Mouse (Mus musculus) left cerebral cortex, postnatal 14 days (tissue): ENCODE results near the gene Rtp1. TPM values are rescaled to one million over a fixed set of nuclear protein-coding genes. Genes with fewer than 3 reads are reported as not detected.

Experiments used
- DNase-seq, 2 experiments: peaks; one replicate each; pipeline ENCODE4 v3.0.0; 2021 to 2022; ENCODE audit warnings: low spot score in 2 of 2, mixed read lengths in 1 of 2
- intact Hi-C: fragments of 180-260 bp; cut with DNase I; formaldehyde crosslinking; loops from one replicate; pipeline ENCODE4 v1.15.1; 2025
- long read RNA-seq, 2 experiments: library from polyadenylated mRNA; stranded (forward); transcript quantifications; one replicate each; pipeline ENCODE4 v2.0.0; 2021
- total RNA-seq, 2 experiments: library from RNA; stranded (reverse); gene quantifications; 2 replicates each; pipeline ENCODE4 v1.2.3; 2021

Gene Rtp1
- under 1 TPM; 0.11 to 0.24 TPM for total RNA-seq
- long read RNA-seq, experiment 1, partial matches to known transcripts = 0 of 1 reads
- long read RNA-seq, experiment 1, other reads (novel, unspliced or antisense) = 0 of 1 reads
- long read RNA-seq, experiment 2 = 0 reads

DNA sequence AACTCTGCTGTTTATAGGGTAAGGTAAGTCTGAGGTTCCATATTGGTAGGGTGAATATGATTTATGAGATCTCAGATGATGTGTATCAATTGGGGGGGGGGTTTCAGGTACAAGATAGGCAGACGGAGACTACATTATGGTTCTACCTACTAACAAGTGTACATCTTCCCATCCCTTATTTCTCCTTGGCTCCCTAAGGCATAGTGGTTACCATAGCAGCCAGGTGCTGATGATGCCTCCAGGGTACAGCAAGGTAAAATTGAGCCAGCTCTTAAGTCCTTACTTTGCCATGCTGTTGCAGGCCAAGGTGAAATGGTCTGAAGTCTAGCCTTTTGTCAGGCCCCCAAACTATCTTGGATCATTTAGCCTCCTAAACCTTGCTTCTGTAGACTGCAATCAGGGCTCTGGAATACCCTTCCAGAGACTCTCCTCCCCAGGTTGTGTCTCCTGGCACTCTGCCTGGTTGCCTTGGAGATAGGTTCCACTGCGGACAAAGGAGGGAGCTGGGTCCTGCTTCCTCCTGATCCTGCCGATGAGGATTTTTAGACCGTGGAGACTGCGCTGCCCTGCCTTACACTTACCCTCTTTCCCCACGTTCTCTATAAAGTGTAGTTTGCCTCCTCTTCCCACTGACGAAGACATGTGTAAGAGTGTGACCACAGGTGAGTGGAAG is at the start of gene Rtp1:
Gene Rtp1, plus strand, starts transcription at position 487 of the 673 bp plus-strand sequence.
- no peak for DNase-seq
- intact Hi-C loops = no loop called here

DNA sequence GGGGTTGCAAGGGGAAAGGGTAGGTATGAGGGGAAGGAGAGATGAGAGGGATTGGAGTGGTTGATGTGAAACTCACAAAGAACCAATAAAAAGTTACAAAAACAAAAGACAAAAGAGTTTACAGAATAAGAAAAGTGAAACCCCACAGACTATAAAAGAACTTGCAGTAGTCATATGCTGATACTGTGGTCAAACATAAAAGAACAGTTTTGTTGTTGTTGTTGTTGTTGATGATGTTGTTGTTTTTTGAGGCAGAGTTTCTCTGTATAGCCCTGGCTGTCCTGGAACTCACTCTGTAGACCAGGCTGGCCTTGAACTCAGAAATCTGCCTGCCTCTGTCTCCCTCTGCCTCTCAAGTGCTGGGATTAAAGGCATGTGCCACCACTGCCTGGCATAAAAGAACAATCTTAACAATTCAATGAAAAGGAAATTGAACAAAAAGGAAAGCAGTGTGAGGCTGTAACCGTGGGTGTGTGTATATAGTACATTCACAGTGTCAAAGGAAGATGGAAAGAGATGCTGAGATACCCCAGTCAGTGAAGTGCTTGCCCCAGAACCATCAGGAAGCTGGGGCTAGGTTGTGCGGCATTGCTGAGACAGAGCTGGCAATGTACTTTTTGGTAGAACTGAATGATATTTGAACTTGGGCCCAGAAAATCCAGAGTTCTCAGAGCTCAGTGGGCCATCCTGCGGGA is 49.2 kb upstream of the Rtp1 start:
- intact Hi-C loops = no loop called here
- no peak for DNase-seq

DNA sequence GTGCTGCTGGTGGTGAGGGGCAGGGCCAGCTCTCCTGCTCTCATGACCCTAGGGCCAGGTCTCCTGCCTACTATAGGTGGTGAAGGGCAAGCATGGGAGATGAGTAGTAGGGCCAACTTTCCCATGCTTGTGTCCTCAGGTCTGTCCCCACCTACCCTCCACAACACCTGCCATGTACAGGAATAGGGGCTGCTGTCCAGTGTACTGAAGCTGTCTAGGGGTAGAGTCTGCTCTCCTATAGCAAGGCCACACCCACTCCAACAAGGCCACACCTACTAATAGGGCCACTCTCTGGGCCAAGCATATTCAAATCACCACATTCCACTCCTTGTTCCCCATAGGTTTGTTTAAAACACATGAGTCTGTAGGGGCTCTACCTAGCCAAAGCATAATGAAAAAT is 44.6 kb upstream of the Rtp1 start:
- intact Hi-C loops = no loop called here
- DNase-seq = no peak

DNA sequence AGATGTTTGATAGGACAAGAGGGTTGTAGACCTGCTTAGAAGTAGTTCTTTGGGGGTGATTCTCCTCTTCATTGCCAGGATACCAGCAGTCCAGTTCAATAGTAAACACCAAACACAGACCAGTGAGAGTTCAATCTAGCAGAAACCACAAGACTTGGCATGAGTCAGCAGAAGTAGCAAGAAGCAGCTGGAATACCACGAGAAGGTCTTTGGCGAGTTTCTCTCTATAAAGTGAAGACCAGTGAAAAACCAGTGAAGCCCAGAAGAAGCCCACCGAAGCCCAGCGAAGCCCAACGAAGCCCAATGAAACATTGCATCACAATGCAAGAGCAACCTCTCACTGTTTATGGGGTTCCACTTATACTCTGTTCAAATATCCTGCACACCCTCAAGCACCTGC is 31.0 kb upstream of the Rtp1 start:
- DNase-seq = no peak
- intact Hi-C loops = no loop called here

DNA sequence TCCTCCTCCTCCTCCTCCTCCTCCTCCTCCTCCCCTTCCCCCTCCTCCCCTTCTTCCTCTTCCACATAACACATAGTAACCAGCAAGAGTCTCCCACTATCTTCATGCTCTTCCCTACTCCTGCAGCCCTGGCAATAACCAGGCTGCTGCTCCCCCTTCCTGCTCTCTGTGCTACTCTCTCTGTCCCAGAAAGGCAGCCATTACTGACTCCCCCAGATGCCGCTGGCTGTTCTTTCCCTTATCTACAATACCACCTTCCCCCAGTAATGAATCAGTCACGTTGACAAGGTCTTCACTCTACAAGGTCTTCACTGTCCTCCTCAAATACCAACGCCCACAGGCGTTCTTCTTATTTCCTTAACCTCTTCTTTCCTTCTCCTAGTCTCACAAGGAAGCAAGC is 27.5 kb upstream of the Rtp1 start:
- intact Hi-C loops = loop anchor here (5.0 kb wide), 1 partner anchor 174 kb away; no protein-coding TSS in a partner anchor
- DNase-seq = no peak

DNA sequence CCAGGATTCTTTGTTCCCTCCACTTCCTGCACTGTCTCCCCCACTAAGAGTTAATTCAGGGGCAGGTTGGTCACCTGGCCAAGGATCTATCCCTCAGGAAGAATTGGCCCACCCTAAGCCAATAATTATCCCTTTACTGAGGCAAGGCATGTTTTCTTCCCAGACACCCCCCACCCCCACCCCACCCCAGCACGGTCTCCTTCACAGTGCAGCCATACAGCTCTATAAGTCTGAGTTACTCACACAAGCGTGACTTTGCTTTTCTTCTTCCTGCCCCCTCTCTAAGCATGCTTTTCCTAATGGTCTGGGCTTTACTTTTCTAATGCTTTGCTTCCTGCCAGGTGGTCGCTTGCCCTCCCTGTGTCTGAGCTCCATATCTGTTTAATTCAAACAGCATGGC is 27.0 kb upstream of the Rtp1 start:
- no peak for DNase-seq
- intact Hi-C loops = loop anchor here (2.0 to 5.0 kb wide), 2 partner anchors 175 to 251 kb away; no protein-coding TSS in a partner anchor

DNA sequence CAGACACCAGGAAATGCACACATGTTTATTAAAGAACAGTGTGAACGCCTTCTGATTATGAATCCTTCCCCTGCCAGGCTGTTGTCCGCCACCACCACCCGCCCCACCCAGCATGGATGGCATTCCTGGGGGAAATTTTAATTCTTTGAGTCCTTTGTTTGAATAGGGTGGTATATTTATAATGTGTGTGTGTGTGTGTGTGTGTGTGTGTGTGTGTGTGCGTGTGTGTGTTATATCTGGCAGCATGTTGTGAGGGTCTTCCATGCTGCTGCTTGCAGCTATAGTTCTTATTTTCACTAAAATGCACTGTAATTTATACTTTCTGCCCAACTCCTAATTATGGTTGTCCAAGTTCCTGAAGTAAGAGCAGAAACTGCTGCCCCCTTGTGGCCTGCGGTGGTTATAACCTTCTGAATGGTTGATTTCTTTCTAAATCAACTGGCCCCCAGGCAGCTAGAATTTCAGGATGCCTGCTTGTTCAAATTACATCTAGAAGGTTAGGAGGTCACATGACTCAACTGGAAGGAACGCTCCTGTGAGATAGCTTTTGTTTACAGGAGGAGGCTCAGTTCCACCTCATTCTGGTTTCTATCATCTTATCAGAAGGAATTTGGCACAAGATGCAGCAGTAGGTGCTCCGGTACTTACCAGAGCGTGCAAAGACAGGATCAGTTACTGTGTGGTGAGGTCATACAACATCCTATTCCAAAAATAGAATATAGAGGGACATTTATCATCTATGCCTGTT is 25.8 kb upstream of the Rtp1 start:
- intact Hi-C loops = loop anchor here (2.0 to 5.0 kb wide), 2 partner anchors 176 to 252 kb away; no protein-coding TSS in a partner anchor
- peak; percentile 81 to 86 for DNase-seq

DNA sequence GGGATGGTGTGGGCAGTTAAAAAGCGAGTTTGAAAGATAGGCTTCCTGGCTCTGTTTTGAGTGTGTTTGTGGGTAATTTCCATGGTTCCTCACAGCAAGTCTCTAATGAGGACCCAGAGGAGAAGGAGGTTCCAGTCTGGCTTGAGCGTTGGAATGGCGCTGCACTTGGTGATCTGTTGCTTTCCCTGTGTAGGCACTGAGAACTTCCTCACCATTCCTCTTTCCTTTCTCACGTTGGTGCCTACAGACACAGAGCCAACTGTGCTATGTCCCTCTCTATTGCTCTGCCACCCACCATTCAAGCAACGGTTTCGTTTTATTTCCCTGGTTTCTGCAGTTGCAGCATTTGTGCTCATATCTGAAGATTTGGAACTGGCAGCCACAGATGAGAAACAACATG is 16.0 kb upstream of the Rtp1 start:
- intact Hi-C loops = no loop called here
- no peak for DNase-seq

DNA sequence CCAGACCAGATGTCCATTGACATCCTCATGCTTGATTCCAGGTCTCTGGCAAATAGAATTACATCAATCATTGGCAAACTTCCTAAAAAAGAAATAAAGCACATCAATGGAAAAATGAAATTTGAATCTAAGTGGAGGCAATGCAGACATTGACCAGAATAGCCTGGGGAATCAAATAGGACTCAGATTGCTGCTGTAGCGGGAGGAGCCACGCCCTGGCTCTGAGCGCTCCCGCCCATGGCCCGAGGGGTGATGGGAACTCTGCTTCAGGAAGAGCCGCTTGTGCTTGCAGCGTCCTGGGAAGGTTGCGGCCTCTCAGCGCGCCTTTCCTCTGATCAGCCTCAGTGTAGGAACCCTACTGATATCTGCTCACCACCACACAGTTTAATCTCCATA is 12.7 kb upstream of the Rtp1 start:
- intact Hi-C loops = no loop called here
- DNase-seq = no peak

DNA sequence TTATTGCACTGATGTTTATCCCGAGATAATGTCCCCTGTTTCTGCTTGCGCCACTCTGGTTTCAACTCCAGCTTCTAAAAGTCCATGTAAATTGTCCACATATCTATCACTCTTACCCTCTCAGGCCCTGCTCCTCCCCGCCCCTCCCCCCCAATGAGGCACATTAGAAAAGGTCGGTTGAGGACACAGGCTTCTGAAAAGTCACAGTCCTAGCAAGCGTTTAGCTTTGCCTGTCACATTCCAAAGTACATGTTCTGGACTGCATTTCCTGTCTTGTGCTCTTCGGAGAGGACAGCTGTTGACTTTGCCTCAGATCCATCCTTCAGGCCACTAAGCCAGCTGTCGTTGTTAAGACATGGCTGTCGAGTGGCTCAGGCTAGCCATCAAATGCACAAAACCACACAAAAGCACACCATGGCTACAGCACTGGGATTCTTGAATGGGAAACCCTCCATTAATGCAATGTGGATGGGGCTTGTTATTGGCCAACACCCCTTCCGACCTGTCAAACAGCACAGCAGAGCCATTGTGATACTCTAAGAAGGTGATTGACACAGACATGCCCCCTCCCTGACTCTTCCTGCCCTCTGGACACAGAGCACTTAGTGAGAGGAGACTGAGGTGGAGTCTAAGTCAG is 12.2 kb upstream of the Rtp1 start:
- intact Hi-C loops = no loop called here
- no peak for DNase-seq

DNA sequence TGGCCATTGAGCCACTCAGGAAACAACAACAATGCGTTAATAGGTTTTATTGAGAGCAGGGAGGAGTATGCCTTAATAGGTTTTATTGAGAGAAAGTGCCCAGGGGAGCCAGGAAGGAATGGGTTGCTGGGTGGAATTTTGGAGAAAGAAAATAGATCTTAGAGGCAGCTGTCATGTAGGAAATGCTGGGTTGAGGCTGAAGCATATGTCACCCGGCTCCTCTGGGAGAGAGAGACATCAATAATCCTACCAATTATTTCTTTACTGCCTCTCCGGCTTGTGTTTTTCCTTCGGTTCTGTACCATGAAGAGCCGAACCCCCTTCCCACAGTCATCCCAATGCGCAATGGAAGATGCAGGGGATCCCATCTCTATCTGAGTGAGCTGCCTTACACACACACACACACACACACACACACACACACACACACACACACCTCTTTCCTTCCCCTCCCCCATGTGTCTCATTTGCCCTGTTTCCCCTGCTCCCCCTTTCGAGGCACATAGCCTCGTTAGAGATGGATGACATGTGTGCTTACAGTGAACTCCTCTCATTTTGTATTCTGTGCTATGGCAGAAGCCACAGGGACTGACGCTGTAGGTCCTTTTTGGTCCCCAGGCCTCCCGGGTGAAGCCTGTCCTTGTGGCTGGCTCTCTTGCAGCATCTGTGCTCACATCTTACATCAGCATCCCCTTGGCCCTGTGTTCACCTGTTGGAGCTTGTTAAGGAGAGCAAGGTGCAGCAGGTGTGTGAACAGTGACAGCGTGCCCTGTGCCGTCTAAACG is 11.3 kb upstream of the Rtp1 start:
- no peak for DNase-seq
- intact Hi-C loops = no loop called here

DNA sequence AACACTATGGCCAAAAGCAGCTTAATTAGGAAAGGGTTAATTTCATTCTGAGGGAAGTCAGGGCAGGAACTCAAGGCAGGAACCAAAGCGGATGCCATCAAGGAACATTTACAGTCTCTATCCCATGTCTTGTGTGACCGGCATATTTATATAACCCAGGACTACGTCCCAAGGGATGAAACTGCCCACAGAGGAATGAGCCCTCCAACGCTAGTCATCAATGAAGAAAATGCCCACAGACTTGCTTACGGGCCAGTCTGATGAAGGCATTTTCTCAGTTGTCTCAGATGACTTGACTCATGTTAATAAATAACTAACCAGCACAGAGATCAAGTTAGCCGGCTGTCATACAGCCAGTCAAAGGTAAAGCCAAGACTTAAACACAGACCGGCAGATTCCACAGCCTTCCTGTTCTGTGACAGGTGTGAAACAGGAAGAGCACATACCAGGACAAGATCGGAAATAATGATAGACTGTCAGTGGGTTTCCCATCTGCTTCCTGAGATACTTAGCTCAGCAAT is 9.3 kb upstream of the Rtp1 start:
- intact Hi-C loops = no loop called here

DNA sequence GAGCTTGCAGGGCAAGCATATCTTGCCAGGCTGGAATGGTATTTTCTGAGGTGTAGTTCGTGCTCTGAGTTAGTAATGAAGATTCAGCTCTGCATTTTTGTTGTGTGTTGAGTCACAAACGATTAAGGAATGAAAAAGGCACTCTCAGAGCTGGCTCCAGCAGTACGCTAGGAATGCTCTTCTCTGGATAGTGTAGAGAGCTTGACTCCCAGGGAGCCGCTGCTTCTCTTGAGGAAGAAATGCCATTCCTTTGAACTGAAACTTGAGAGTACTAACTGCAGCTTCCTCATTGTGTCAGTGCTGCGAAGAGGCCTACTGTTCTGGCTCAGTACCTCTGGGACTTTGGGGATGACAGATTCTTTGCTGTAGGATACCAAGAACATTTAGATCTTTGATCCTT is 5.1 kb upstream of the Rtp1 start:
- intact Hi-C loops = no loop called here
- no peak for DNase-seq

More for the DNA sequence above, 9.3 kb upstream of the Rtp1 start:
- DNase-seq = no peak

DNA sequence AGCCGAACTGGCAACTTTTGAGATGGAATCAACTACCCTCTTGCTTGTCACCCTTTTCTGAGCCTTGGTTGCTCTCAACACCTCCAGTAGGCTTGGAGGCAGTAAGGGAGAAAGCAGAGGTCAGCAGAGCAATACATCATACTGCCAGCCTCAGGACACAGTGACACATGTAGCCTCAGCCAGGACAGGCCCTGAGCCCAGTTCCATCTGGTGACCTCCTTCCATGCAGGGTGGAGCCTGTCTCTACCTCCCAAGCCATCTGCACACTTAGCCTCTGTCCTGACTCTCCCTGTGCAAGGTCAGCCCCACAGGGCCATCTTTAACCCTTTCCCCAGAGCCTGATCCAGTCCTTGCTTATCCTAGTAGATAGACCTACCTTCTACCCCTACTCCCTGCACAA is 1.2 kb upstream of the Rtp1 start:
- no peak for DNase-seq
- intact Hi-C loops = no loop called here

DNA sequence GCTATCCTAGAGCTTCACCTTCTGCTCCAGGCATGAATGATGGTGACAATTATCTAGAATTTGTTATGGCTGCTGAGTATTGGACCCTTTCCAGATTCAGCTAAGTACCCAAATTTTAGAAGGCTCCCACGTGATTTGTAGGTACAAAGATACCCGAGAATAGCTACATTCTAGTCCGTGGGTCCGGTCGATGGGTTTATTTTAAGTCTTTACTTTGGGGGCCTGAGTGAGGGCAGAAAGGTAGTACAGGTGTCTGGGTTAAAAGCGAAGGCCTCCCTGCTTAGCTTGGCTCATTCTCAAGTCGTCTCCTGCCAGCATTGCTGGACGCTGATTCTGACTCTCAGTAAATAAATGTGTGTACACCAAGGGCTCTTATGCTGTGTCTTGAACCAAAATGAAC is 1.1 kb downstream of the Rtp1 start:
- no peak for DNase-seq
- intact Hi-C loops = no loop called here

DNA sequence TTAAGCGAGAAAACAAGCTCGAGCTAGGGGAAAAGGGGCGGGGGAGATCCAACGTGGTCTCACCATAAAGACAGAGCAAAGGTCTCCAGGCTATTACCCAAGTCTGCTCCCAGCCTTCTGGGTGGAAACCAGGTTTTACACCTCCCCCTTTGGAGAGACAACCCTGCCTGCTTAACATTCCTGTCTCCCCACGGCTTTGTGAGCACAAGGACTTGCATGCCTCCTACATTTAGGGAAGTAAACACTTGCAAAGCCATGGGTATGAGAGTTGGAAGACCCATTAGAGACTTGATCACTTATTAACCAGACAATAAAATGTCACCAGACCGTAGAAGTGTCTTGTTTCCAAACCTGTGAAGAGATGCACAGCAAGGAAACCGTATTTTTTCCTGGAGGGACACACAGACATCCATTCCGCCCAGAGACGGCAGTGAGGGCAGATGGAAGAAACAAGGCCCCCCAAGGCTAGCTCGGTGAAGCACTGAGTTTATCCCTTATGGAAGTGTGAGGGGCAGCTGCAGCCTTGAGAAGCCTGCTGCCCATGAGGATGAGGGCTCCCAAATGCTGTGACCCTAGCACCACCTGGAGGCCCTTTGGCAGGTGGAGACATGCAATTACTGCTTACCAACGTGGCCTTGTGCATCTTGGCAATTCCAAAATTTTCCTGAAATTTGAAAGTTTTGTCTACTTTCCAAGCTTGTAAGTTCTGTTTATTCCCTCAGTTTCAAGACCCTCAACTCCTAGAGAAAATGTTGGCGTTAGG is 8.7 kb downstream of the Rtp1 start:
- intact Hi-C loops = no loop called here
- DNase-seq = no peak

DNA sequence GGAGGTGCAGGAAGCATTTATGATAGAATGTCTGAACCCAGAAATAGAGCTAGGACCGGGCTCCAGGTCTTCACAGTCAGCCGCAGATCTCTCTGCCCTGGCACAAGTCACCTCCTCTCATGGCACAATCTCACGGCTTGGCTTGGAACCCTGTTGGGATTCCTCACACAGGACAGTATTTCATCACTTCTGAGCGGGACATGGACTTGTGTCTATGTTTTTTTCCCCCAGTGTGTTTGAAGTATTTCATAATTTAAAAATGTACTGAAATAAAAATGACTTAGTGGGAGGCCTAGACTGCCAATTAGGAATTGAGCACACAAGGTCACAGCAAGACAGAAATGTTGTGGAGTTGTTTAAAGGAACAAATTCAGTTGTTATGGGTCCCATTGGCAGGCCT is 15.3 kb downstream of the Rtp1 start:
- DNase-seq = no peak
- intact Hi-C loops = no loop called here

DNA sequence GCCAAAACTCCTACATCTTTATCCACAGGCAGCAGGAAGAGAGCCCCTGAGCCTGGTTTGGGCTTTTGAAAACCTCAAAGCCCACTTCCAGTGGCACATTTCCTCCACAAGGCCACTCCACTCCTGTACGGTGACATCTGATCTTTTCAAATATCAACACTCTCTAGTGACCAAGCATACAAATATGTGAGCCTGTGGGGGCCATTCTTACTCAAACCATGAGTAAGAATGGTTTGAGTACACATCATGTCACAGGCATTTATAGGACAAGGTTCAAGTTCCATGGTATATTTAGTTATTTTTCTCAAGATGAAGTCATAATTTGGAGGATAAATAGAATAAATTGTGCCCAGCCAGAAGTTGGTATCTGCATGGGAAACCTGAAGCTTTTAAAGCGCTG is 21.0 kb downstream of the Rtp1 start:
- intact Hi-C loops = no loop called here
- no peak for DNase-seq
